Mouse (Mus musculus): Measurements from ENCODE around the gene H2-Q6. TPM values are rescaled to one million over a fixed set of nuclear protein-coding genes. Genes with fewer than 3 reads are reported as not detected.
"Not testable (repeated sequence)": the region's sequence is repeated elsewhere in the genome, so short reads cannot be mapped to it uniquely, and the experiment has no call there.

H2-Q6 gene
- total RNA-seq, 2 experiments from 2014 or later: 0.10 TPM; not detected in 1

- intact Hi-C loops (cut with DNase I; ENCODE audit: low total_unique reads); DNase-seq: not testable (repeated sequence)
These were observed 4.2 kb downstream of the H2-Q6 start for GRCm38 (mm10) chr17:35428883-35429282.

GRCm38 (mm10) chr17:35430671-35431070 lies 6.0 kb downstream of the H2-Q6 start:
- DNase-seq; intact Hi-C loops (cut with DNase I; ENCODE audit: low total_unique reads): not testable (repeated sequence)

GRCm38 (mm10) chr17:35432167-35432566 lies 7.5 kb downstream of the H2-Q6 start:
- intact Hi-C loops (cut with DNase I; ENCODE audit: low total_unique reads); DNase-seq: not testable (repeated sequence)

- DNase-seq; intact Hi-C loops (cut with DNase I; ENCODE audit: low total_unique reads): not testable (repeated sequence)
These were observed 10.2 kb downstream of the H2-Q6 start for GRCm38 (mm10) chr17:35434836-35435235.

- intact Hi-C loops (cut with DNase I; ENCODE audit: low total_unique reads); DNase-seq: not testable (repeated sequence)
These were observed 10.9 kb downstream of the H2-Q6 start for GRCm38 (mm10) chr17:35435577-35435976.

GRCm38 (mm10) chr17:35437386-35437936 lies 12.8 kb downstream of the H2-Q6 start:
- intact Hi-C loops (cut with DNase I; ENCODE audit: low total_unique reads); DNase-seq: not testable (repeated sequence)

- DNase-seq; intact Hi-C loops (cut with DNase I; ENCODE audit: low total_unique reads): not testable (repeated sequence)
These were observed 13.7 kb downstream of the H2-Q6 start for GRCm38 (mm10) chr17:35438395-35438794.

- peak; percentile 73 for DNase-seq
- intact Hi-C loops (cut with DNase I; ENCODE audit: low total_unique reads): not testable (repeated sequence)
These were observed 14.2 kb downstream of the H2-Q6 start, which contains the start of gene H2-Q7 for GRCm38 (mm10) chr17:35438885-35439284. TSS of gene H2-Q7 (plus strand) at chr17:35439155.

- DNase-seq: peak; percentile 16
- intact Hi-C loops (cut with DNase I; ENCODE audit: low total_unique reads): not testable (repeated sequence)
These were observed 14.7 kb downstream of the H2-Q6 start for GRCm38 (mm10) chr17:35439295-35439747.

GRCm38 (mm10) chr17:35439925-35440645 lies 15.4 kb downstream of the H2-Q6 start:
- intact Hi-C loops (cut with DNase I; ENCODE audit: low total_unique reads): not testable (repeated sequence)

GRCm38 (mm10) chr17:35442376-35442775 lies 17.7 kb downstream of the H2-Q6 start:
- intact Hi-C loops (cut with DNase I; ENCODE audit: low total_unique reads); DNase-seq: not testable (repeated sequence)

More at GRCm38 (mm10) chr17:35439925-35440645, 15.4 kb downstream of the H2-Q6 start:
- DNase-seq: not testable (repeated sequence)

- intact Hi-C loops (cut with DNase I; ENCODE audit: low total_unique reads); DNase-seq: not testable (repeated sequence)
These were observed 19.9 kb downstream of the H2-Q6 start for GRCm38 (mm10) chr17:35444510-35444909.

- DNase-seq; intact Hi-C loops (cut with DNase I; ENCODE audit: low total_unique reads): not testable (repeated sequence)
These were observed 33.6 kb downstream of the H2-Q6 start for GRCm38 (mm10) chr17:35458247-35458646.

GRCm38 (mm10) chr17:35460513-35461341 lies 36.1 kb downstream of the H2-Q6 start:
- intact Hi-C loops (cut with DNase I; ENCODE audit: low total_unique reads); DNase-seq: not testable (repeated sequence)

- intact Hi-C loops (cut with DNase I; ENCODE audit: low total_unique reads); DNase-seq: not testable (repeated sequence)
These were observed 41.0 kb downstream of the H2-Q6 start for GRCm38 (mm10) chr17:35465651-35466050.

GRCm38 (mm10) chr17:35468936-35469335 lies 44.3 kb downstream of the H2-Q6 start:
- intact Hi-C loops (cut with DNase I; ENCODE audit: low total_unique reads); DNase-seq: not testable (repeated sequence)

- DNase-seq: no peak
These were observed 45.4 kb downstream of the H2-Q6 start, which contains the start of gene H2-Q10 for GRCm38 (mm10) chr17:35469842-35470751. TSS of gene H2-Q10 (plus strand) at chr17:35470089.

More at GRCm38 (mm10) chr17:35469842-35470751, 45.4 kb downstream of the H2-Q6 start, which contains the start of gene H2-Q10:
- intact Hi-C loops (cut with DNase I; ENCODE audit: low total_unique reads): no loop called here
